In genomic region chr5:119557071-119557470, GRCm38 (mm10) we compare ENCODE assay signal across 13 mouse cellular contexts.
"Had no signal": no experiment of that assay in that cellular context is flagged by ENCODE, and none has a peak within 500 bp of the region (broad histone marks: within the 10 kb centered on the region; RNA-seq: fewer than 3 reads in every experiment).

No protein-coding gene starts in this region.

- H3K36me3 ChIP-seq: hindbrain, embryonic 15.5 days; liver, embryonic 15.5 days; midbrain, embryonic 15.5 days; neural tube, embryonic 12.5 days had no signal

- H3K4me1 ChIP-seq: liver, embryonic 15.5 days; midbrain, embryonic 15.5 days had no signal

- ATAC-seq: intestine, embryonic 16.5 days; lung, postnatal 0 days; midbrain, embryonic 15.5 days had no signal

- H3K9ac ChIP-seq: hindbrain, embryonic 15.5 days; liver, embryonic 15.5 days; midbrain, embryonic 15.5 days; neural tube, embryonic 12.5 days had no signal

- H3K9me3 ChIP-seq: hindbrain, embryonic 15.5 days; midbrain, embryonic 15.5 days had no signal

- H3K27me3 ChIP-seq: hindbrain, embryonic 15.5 days; liver, embryonic 15.5 days; midbrain, embryonic 15.5 days; neural tube, embryonic 12.5 days had no signal

- H3K4me3 ChIP-seq: hindbrain, embryonic 15.5 days; liver, embryonic 15.5 days; midbrain, embryonic 15.5 days; neural tube, embryonic 12.5 days had no signal

- H3K4me2 ChIP-seq: hindbrain, embryonic 15.5 days; liver, embryonic 11.5 days; liver, embryonic 15.5 days; midbrain, embryonic 15.5 days; neural tube, embryonic 12.5 days had no signal

- DNase-seq: kidney, adult 8-10 months; kidney, postnatal 25 days; lung, adult 2 months; lung, postnatal 36 days; retina, postnatal 1 day had no signal

- H3K27ac ChIP-seq: hindbrain, embryonic 15.5 days; liver, embryonic 15.5 days; midbrain, embryonic 15.5 days; neural tube, embryonic 12.5 days; stomach, postnatal 0 days had no signal
